Mouse (Mus musculus): Measurements from ENCODE around the gene Olfr1360. TPM values are rescaled to one million over a fixed set of nuclear protein-coding genes. Genes with fewer than 3 reads are reported as not detected.

Olfr1360 gene
- polyA plus RNA-seq, 1 experiment from 2014 or later = not detected

- ATAC-seq (ENCODE audit: low FRiP score, low TSS enrichment) = no peak
- Histone ChIP-seq H3K4me3 (ENCODE audit: low read length) (no peak overlapping the region), H3K4me2 (replicated peaks; ENCODE audit: low read depth, low read length) (no peak overlapping the region), H3K36me3 (ENCODE audit: control insufficient read depth, insufficient read depth, low read length) (no peaks in the 10 kb centered on the region), H3K9me3 (ENCODE audit: control insufficient read depth, low read length) (no peaks in the 10 kb centered on the region), H3K4me1 (ENCODE audit: control insufficient read depth, insufficient read depth, low read length) (no peaks in the 10 kb centered on the region), H3K27me3 (ENCODE audit: control insufficient read depth, insufficient read depth, low read length) (no peaks in the 10 kb centered on the region), H3K9ac (ENCODE audit: low read depth, low read length) (no peak overlapping the region), H3K27ac (ENCODE audit: low read depth, low read length) (no peak overlapping the region)
- WGBS = 80% methylated on average over 4 of the region's 4 CpGs
Measured at GRCm38 (mm10) chr13:21706669-21707068, 29.5 kb upstream of the Olfr1360 start.

DNA sequence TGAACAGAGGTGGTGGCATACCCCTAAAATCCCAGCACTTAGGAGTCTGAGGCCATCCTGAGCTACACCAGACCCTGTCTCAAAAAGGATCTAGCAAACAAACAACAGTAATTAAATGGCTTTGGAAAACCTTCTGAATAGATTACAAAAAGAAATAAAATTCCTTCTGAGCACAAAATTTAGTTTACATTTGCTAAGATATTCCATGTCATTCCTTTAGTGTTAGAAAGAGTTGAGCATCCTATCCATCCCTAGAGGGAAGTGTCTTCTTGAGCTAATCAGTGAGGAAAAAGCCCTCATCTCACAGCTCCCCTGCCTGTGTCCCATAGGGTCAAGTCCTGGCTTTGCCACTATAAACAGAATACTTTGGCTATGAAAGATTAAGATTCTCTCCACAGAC is 20.6 kb upstream of the Olfr1360 start, which contains the start of gene Olfr1359:
TSS of gene Olfr1359 (plus strand) at position 301 of the 400 bp plus-strand sequence.
- H3K4me3 ChIP-seq (ENCODE audit: low read length) = no peak within 1 kb of the TSS
- H3K9me3 ChIP-seq (ENCODE audit: control insufficient read depth, low read length) = no peaks in the 10 kb centered on the region
- no peaks in the 10 kb centered on the region for H3K27me3 ChIP-seq (ENCODE audit: control insufficient read depth, insufficient read depth, low read length)
- no peak within 1 kb of the TSS for H3K4me2 ChIP-seq (replicated peaks; ENCODE audit: low read depth, low read length)
- ATAC-seq (ENCODE audit: low FRiP score, low TSS enrichment) = no peak
- no peaks in the 10 kb centered on the region for H3K4me1 ChIP-seq (ENCODE audit: control insufficient read depth, insufficient read depth, low read length)
- H3K9ac ChIP-seq (ENCODE audit: low read depth, low read length) = no peak within 1 kb of the TSS
- H3K27ac ChIP-seq (ENCODE audit: low read depth, low read length) = no peak within 1 kb of the TSS
- no peaks in the 10 kb centered on the region for H3K36me3 ChIP-seq (ENCODE audit: control insufficient read depth, insufficient read depth, low read length)

DNA sequence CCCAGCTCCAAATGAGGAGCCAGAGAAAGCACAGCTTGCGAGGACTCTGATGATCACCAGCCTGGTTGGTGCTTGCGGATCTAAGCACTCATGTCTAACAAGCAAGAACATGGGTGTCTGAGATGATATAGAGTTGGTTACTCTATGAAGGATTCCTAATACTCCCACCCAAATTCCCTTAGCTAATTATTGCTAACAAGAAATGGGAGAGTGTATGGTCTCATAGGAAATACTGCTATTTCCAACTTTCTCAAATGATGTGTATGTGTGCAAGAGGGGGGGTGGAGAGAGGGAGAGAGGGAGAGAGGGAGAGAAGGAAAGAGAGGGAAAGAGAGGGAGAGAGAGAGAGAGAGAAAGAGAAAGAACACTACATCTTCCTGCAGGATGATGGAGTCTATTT is 13.9 kb downstream of the Olfr1360 start, which contains the start of gene Olfr1361:
TSS of gene Olfr1361 (minus strand) at position 101 of the 400 bp plus-strand sequence.
- H3K4me1 ChIP-seq (ENCODE audit: control insufficient read depth, insufficient read depth, low read length) = no peaks in the 10 kb centered on the region
- H3K4me3 ChIP-seq (ENCODE audit: low read length) = no peak within 1 kb of the TSS
- ATAC-seq (ENCODE audit: low FRiP score, low TSS enrichment) = no peak
- no peak within 1 kb of the TSS for H3K27ac ChIP-seq (ENCODE audit: low read depth, low read length)
- no peaks in the 10 kb centered on the region for H3K27me3 ChIP-seq (ENCODE audit: control insufficient read depth, insufficient read depth, low read length)
- no peaks in the 10 kb centered on the region for H3K9me3 ChIP-seq (ENCODE audit: control insufficient read depth, low read length)
- 47% methylated on average over 2 of the region's 2 CpGs for WGBS
- no peak within 1 kb of the TSS for H3K9ac ChIP-seq (ENCODE audit: low read depth, low read length)
- no peaks in the 10 kb centered on the region for H3K36me3 ChIP-seq (ENCODE audit: control insufficient read depth, insufficient read depth, low read length)
- no peak within 1 kb of the TSS for H3K4me2 ChIP-seq (replicated peaks; ENCODE audit: low read depth, low read length)

DNA sequence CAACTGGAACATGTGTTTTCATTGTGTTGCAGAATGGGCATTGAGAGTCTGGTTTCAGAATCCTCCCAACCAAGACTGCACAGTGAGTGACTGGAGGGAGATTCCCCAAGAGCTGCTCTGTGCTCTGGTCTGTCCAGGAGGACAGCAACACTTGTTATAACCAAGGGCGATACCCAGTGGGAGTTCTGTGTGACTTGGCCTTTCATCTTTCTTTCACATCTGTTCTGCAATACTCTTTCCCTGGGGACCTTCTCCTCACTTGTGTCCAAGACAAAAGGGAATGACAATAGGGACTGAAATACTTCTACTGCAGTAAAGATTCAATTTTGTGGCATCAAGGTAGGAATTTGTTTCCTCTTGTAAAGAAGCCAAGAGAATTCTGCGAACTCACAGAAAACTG is 34.8 kb downstream of the Olfr1360 start, which contains the start of gene Olfr11:
TSS of gene Olfr11 (minus strand) at position 101 of the 400 bp plus-strand sequence.
- H3K9me3 ChIP-seq (ENCODE audit: control insufficient read depth, low read length) = no peaks in the 10 kb centered on the region
- no peak for ATAC-seq (ENCODE audit: low FRiP score, low TSS enrichment)
- no peak within 1 kb of the TSS for H3K4me3 ChIP-seq (ENCODE audit: low read length)
- 89% methylated on average over 2 of the region's 2 CpGs for WGBS
- H3K4me2 ChIP-seq (replicated peaks; ENCODE audit: low read depth, low read length) = no peak within 1 kb of the TSS
- H3K4me1 ChIP-seq (ENCODE audit: control insufficient read depth, insufficient read depth, low read length) = no peaks in the 10 kb centered on the region
- no peaks in the 10 kb centered on the region for H3K27me3 ChIP-seq (ENCODE audit: control insufficient read depth, insufficient read depth, low read length)
- no peak within 1 kb of the TSS for H3K27ac ChIP-seq (ENCODE audit: low read depth, low read length)
- no peak within 1 kb of the TSS for H3K9ac ChIP-seq (ENCODE audit: low read depth, low read length)
- no peaks in the 10 kb centered on the region for H3K36me3 ChIP-seq (ENCODE audit: control insufficient read depth, insufficient read depth, low read length)

Small RNA genes lying within 50 kb of the gene (microRNA-seq; reads per million reads assigned to microRNA genes)
- gene Gm44357 (not detected), gene Gm44367 (not detected)

Other genes starting within 250 kb of the Olfr1360 start
- 3.4 and 4.9 TPM in 2 replicates for gene Pgbd1, start 236.3 kb downstream of the Olfr1360 start, polyA plus RNA-seq (2014; fragmentation: Nextera tagmentation; extraction: Ambion mirVana)
- 23.5 and 27.6 TPM in 2 replicates for gene Zscan26, start 223.7 kb downstream of the Olfr1360 start, polyA plus RNA-seq (2014; fragmentation: Nextera tagmentation; extraction: Ambion mirVana)
- 2.2 and 2.6 TPM in 2 replicates for gene Nkapl, start 208.9 kb downstream of the Olfr1360 start, polyA plus RNA-seq (2014; fragmentation: Nextera tagmentation; extraction: Ambion mirVana)
- gene Zkscan4, start 198.5 kb downstream of the Olfr1360 start, polyA plus RNA-seq (2014; fragmentation: Nextera tagmentation; extraction: Ambion mirVana) = 3.2 and 3.8 TPM in 2 replicates
- not detected in 2 replicates for gene Gm10065, start 198.0 kb downstream of the Olfr1360 start, polyA plus RNA-seq (2014; fragmentation: Nextera tagmentation; extraction: Ambion mirVana)
- 0.23 and 0.34 TPM in 2 replicates for gene AK157302, start 182.2 kb downstream of the Olfr1360 start, polyA plus RNA-seq (2014; fragmentation: Nextera tagmentation; extraction: Ambion mirVana)
- 4.7 and 7.2 TPM in 2 replicates for gene Gm11273, start 176.0 kb downstream of the Olfr1360 start, polyA plus RNA-seq (2014; fragmentation: Nextera tagmentation; extraction: Ambion mirVana)
- 7.3 and 11.8 TPM in 2 replicates for gene Zkscan8, start 146.3 kb downstream of the Olfr1360 start, polyA plus RNA-seq (2014; fragmentation: Nextera tagmentation; extraction: Ambion mirVana)
- 0.18 and 0.20 TPM in 2 replicates for gene Olfr1366, start 134.6 kb downstream of the Olfr1360 start, polyA plus RNA-seq (2014; fragmentation: Nextera tagmentation; extraction: Ambion mirVana)
- 0.05 TPM in 1 of 2 replicates, not detected in the other for gene Olfr1535, start 117.5 kb downstream of the Olfr1360 start, polyA plus RNA-seq (2014; fragmentation: Nextera tagmentation; extraction: Ambion mirVana)
- not detected in 2 replicates for gene Olfr1364, start 95.6 kb downstream of the Olfr1360 start, polyA plus RNA-seq (2014; fragmentation: Nextera tagmentation; extraction: Ambion mirVana)
- not detected in 2 replicates for gene Olfr1362, start 63.4 kb downstream of the Olfr1360 start, polyA plus RNA-seq (2014; fragmentation: Nextera tagmentation; extraction: Ambion mirVana)
- 0.07 TPM in 1 of 2 replicates, not detected in the other for gene Olfr11, start 34.9 kb downstream of the Olfr1360 start, polyA plus RNA-seq (2014; fragmentation: Nextera tagmentation; extraction: Ambion mirVana)
- not detected in 2 replicates for gene Olfr1361, start 14.0 kb downstream of the Olfr1360 start, polyA plus RNA-seq (2014; fragmentation: Nextera tagmentation; extraction: Ambion mirVana)
- gene Olfr1359, start 20.7 kb upstream of the Olfr1360 start, polyA plus RNA-seq (2014; fragmentation: Nextera tagmentation; extraction: Ambion mirVana) = not detected in 2 replicates
- 3.3 and 5.5 TPM in 2 replicates for gene Hist1h2bl, start 38.7 kb upstream of the Olfr1360 start, polyA plus RNA-seq (2014; fragmentation: Nextera tagmentation; extraction: Ambion mirVana)
- 28.1 and 88.2 TPM in 2 replicates for gene Hist1h2ai, start 39.0 kb upstream of the Olfr1360 start, polyA plus RNA-seq (2014; fragmentation: Nextera tagmentation; extraction: Ambion mirVana)
- 11.7 and 35.9 TPM in 2 replicates for gene Hist1h3h, start 40.3 kb upstream of the Olfr1360 start, polyA plus RNA-seq (2014; fragmentation: Nextera tagmentation; extraction: Ambion mirVana)
- gene Hist1h2bm, start 44.6 kb upstream of the Olfr1360 start, polyA plus RNA-seq (2014; fragmentation: Nextera tagmentation; extraction: Ambion mirVana) = 6.8 and 12.6 TPM in 2 replicates
- 2.4 and 2.6 TPM in 2 replicates for gene Hist1h4j, start 57.7 kb upstream of the Olfr1360 start, polyA plus RNA-seq (2014; fragmentation: Nextera tagmentation; extraction: Ambion mirVana)
- 2.9 and 7.8 TPM in 2 replicates for gene Hist1h4k, start 73.1 kb upstream of the Olfr1360 start, polyA plus RNA-seq (2014; fragmentation: Nextera tagmentation; extraction: Ambion mirVana)
- 18.5 and 21.7 TPM in 2 replicates for gene Hist1h2ak, start 76.4 kb upstream of the Olfr1360 start, polyA plus RNA-seq (2014; fragmentation: Nextera tagmentation; extraction: Ambion mirVana)
- 2.0 and 11.0 TPM in 2 replicates for gene Hist1h2bn, start 76.7 kb upstream of the Olfr1360 start, polyA plus RNA-seq (2014; fragmentation: Nextera tagmentation; extraction: Ambion mirVana)
- 18.8 and 27.0 TPM in 2 replicates for gene Hist1h1b, start 103.2 kb upstream of the Olfr1360 start, polyA plus RNA-seq (2014; fragmentation: Nextera tagmentation; extraction: Ambion mirVana)
- 212 and 289 TPM in 2 replicates for gene Hist1h3i, start 106.0 kb upstream of the Olfr1360 start, polyA plus RNA-seq (2014; fragmentation: Nextera tagmentation; extraction: Ambion mirVana)
- gene Hist1h2an, start 109.8 kb upstream of the Olfr1360 start, polyA plus RNA-seq (2014; fragmentation: Nextera tagmentation; extraction: Ambion mirVana) = 11.0 and 12.2 TPM in 2 replicates
- 1.9 and 4.3 TPM in 2 replicates for gene Hist1h2bp, start 110.1 kb upstream of the Olfr1360 start, polyA plus RNA-seq (2014; fragmentation: Nextera tagmentation; extraction: Ambion mirVana)
- gene Hist1h2bq, start 132.8 kb upstream of the Olfr1360 start, polyA plus RNA-seq (2014; fragmentation: Nextera tagmentation; extraction: Ambion mirVana) = 25.4 and 40.2 TPM in 2 replicates
- 2.5 TPM in 1 of 2 replicates, not detected in the other for gene Hist1h2ao, start 133.1 kb upstream of the Olfr1360 start, polyA plus RNA-seq (2014; fragmentation: Nextera tagmentation; extraction: Ambion mirVana)
- not detected in 2 replicates for gene Hist1h4m, start 134.3 kb upstream of the Olfr1360 start, polyA plus RNA-seq (2014; fragmentation: Nextera tagmentation; extraction: Ambion mirVana)
- gene Hist1h4n, start 154.8 kb upstream of the Olfr1360 start, polyA plus RNA-seq (2014; fragmentation: Nextera tagmentation; extraction: Ambion mirVana) = 23.1 and 41.1 TPM in 2 replicates
- gene Hist1h2ap, start 156.1 kb upstream of the Olfr1360 start, polyA plus RNA-seq (2014; fragmentation: Nextera tagmentation; extraction: Ambion mirVana) = 4,540 and 6,439 TPM in 2 replicates
- gene Hist1h2br, start 156.3 kb upstream of the Olfr1360 start, polyA plus RNA-seq (2014; fragmentation: Nextera tagmentation; extraction: Ambion mirVana) = 27.1 and 42.5 TPM in 2 replicates